Mouse (Mus musculus) cerebellum, postnatal 4 days (tissue): ENCODE data around the gene Fnbp1l.

ENCODE experiments used
- DNase-seq, 2 experiments: peaks; one replicate each; pipeline ENCODE4 v3.0.0; 2022; ENCODE audit warnings: low spot score in 2 of 2, mixed read lengths in 1 of 2

Gene Fnbp1l

GRCm38 (mm10) chr3:122528477-122528876, 91.0 kb downstream of the Fnbp1l start:
- no peak for DNase-seq

GRCm38 (mm10) chr3:122521294-122521693, 98.2 kb downstream of the Fnbp1l start:
- no peak for DNase-seq

- DNase-seq: no peak
Measured at GRCm38 (mm10) chr3:122520875-122521274, 98.6 kb downstream of the Fnbp1l start.

GRCm38 (mm10) chr3:122520365-122520764, 99.2 kb downstream of the Fnbp1l start:
- DNase-seq: no peak

GRCm38 (mm10) chr3:122519082-122519481, 100.4 kb downstream of the Fnbp1l start:
- DNase-seq: no peak

GRCm38 (mm10) chr3:122518231-122518736, 101.2 kb downstream of the Fnbp1l start:
- DNase-seq: no peak

- peak in 1 of 2 experiments; percentile 23 for DNase-seq
Measured at GRCm38 (mm10) chr3:122517726-122518125, 101.8 kb downstream of the Fnbp1l start.

- DNase-seq: no peak
Measured at GRCm38 (mm10) chr3:122516327-122516695, 103.2 kb downstream of the Fnbp1l start.

GRCm38 (mm10) chr3:122515568-122516326, 103.8 kb downstream of the Fnbp1l start:
- no peak for DNase-seq

GRCm38 (mm10) chr3:122512725-122513375, 106.7 kb downstream of the Fnbp1l start:
- DNase-seq: no peak

GRCm38 (mm10) chr3:122511721-122512619, 107.5 kb downstream of the Fnbp1l start:
- DNase-seq: no peak

GRCm38 (mm10) chr3:122510932-122511331, 108.6 kb downstream of the Fnbp1l start:
- no peak for DNase-seq

GRCm38 (mm10) chr3:122510240-122510750, 109.2 kb downstream of the Fnbp1l start:
- no peak for DNase-seq

- no peak for DNase-seq
Measured at GRCm38 (mm10) chr3:122509534-122510239, 109.8 kb downstream of the Fnbp1l start.

- DNase-seq: peak; percentile 38 to 63
Measured at GRCm38 (mm10) chr3:122509084-122509483, 110.4 kb downstream of the Fnbp1l start.

GRCm38 (mm10) chr3:122507826-122508225, 111.7 kb downstream of the Fnbp1l start:
- no peak for DNase-seq

GRCm38 (mm10) chr3:122506343-122506916, 113.1 kb downstream of the Fnbp1l start:
- DNase-seq: no peak

GRCm38 (mm10) chr3:122500929-122501328, 118.6 kb downstream of the Fnbp1l start:
- DNase-seq: no peak

- no peak for DNase-seq
Measured at GRCm38 (mm10) chr3:122499647-122500046, 119.9 kb downstream of the Fnbp1l start.

- no peak for DNase-seq
Measured at GRCm38 (mm10) chr3:122498528-122498927, 121.0 kb downstream of the Fnbp1l start.

GRCm38 (mm10) chr3:122497871-122498270, 121.6 kb downstream of the Fnbp1l start:
- no peak for DNase-seq
